Mouse (Mus musculus) stomach, postnatal 0 days (tissue): ENCODE measurements around the gene 1700016D06Rik.
A peak's percentile ranks its signal among the peaks of the same experiment; 100 is the strongest.

ENCODE experiments used
- CTCF ChIP-seq: IDR thresholded peaks from 2 replicates; pipeline ENCODE4 v1.5.1; 2016; ENCODE audit warnings: antibody characterized with exemption, low read depth, mild to moderate bottlenecking, moderate library complexity
- EP300 ChIP-seq: optimal IDR thresholded peaks from 2 replicates; pipeline ENCODE3; 2016; ENCODE audit warnings: antibody characterized with exemption

DNA sequence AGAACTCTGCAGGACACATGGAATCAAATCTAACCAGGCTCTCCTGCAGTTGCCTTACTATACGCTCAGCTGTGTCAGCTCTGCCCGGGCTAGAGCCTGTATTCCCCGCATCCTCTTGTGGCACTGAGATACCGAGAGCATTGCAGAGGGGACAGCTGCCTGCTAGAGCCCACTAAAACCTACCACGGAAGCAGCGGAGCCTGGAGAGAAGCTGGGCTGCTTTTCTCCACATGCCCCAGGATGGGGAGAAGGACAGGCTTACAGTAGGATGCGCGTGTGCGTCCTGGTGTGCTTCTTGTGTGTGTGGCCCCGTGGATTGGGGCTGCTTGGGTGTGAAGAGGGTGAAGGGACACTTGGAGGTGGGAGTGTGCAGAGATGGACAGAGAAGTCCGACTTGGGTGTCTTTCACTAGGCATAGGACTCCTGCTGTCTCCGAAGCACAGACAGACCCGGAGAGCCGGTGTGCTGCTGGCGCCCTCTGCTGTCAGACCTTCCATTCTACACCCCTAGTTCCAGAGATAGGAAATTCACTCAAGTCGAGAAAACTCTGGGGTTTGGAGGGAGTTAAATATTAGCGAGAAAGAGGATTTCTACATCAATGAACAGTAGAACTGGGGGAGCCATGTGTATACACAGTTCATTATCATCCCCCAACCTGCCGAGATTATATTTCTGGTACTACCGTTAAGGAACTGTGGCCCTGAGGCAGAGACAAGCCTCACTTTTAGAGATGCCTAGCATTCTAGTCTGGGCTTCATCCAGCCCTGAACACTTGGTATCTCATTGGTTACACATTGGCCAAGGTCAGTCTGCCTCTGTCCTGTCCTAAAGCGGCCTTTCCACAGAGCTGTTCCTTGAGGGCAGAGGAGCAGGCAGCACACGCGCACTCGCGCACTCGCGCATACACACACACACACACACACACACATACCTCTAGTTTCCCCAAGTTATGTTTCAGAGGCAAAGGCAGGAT is 517 bp downstream of the 1700016D06Rik start:
- TF ChIP-seq CTCF (peak; percentile 93), EP300 (no peak)
